Mouse (Mus musculus): ENCODE data around the gene Med12l. TPM values are rescaled to one million over a fixed set of nuclear protein-coding genes. Genes with fewer than 3 reads are reported as not detected.

Med12l gene
- total and polyA plus RNA-seq, 3 experiments, result 0.93 to 2.0 (median 1.5) TPM

DNA sequence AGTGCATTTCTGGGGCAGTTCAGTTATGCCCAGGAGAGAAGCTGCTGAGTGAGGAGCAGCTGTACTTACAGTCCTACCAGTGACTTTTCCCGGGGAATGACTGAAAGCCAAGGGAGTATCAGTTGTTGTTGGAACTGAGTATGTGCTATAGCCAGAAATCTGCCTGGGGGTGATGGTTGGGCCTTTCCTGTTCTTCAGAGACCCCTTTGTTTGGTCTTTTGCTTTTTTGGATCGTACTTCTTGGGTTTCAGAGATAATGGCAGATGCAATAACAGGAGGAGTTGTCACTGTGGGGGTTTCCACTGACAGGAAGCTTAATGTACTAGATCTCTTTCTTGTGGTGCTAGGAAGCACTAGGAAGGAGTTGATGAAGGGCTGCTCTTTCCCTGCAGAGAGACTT, 322.9 kb downstream of the Med12l start:
- H3K79me2 ChIP-seq (replicated peaks; ENCODE audit: control insufficient read depth, extremely low read depth, insufficient read depth, poor library complexity, severe bottlenecking), result no peaks in the 10 kb centered on the region
- no peak overlapping the region for H3K9ac ChIP-seq (ENCODE audit: insufficient read depth, low read depth)
- dilution Hi-C loops (cut with MboI; ENCODE audit: extremely low pct_ligation_motif_present, extremely low pct_unique_long_range_greater_than_20kb, low sequenced_read_pairs) (no loop called here), in situ Hi-C loops (cut with MboI; ENCODE audit: low pct_ligation_motif_present, low pct_unique_long_range_greater_than_20kb, low sequenced_read_pairs) (loop anchor here (10.0 to 25.0 kb wide), 2 partner anchors 144 to 409 kb away; partner anchors contain the start of gene Gm5538)
- no peaks in the 10 kb centered on the region; a peak in 1 of 4 replicates for H3K4me1 ChIP-seq (ENCODE audit: control insufficient read depth in 1 of 2, insufficient read depth in 2 of 2)
- H3K27me3 ChIP-seq (replicated peaks), result no peaks in the 10 kb centered on the region
- H3K36me3 ChIP-seq (replicated peaks in 1 of 2; ENCODE audit: control insufficient read depth in 1 of 2, insufficient read depth in 1 of 2, low read length in 1 of 2), result no peaks in the 10 kb centered on the region
- H3K9me3 ChIP-seq (replicated peaks; ENCODE audit: low read length), result no peaks in the 10 kb centered on the region
- no peak for DNase-seq (ENCODE audit: extremely low read depth)
- TF ChIP-seq JUND (conservative IDR thresholded peaks at IDR 0.05; ENCODE audit: low read depth, low read length) (no peak), EP300 (IDR thresholded peaks at IDR 0.05; ENCODE audit: low read length) (no peak), NRF1 (IDR thresholded peaks at IDR 0.05; ENCODE audit: low read depth, low read length) (no peak), POLR2AphosphoS2 (IDR thresholded peaks at IDR 0.05; ENCODE audit: low read depth, low read length) (no peak), MAFK (IDR thresholded peaks at IDR 0.05; ENCODE audit: insufficient replicate concordance, low read length) (no peak), USF2 (conservative IDR thresholded peaks at IDR 0.05; ENCODE audit: low read depth, low read length) (no peak), MYC (IDR thresholded peaks at IDR 0.05; ENCODE audit: low read depth, low read length) (no peak), IRF4 (IDR thresholded peaks at IDR 0.05; ENCODE audit: low read depth, low read length) (no peak), SIN3A (IDR thresholded peaks at IDR 0.05; ENCODE audit: low read length) (no peak), KAT2A (IDR thresholded peaks at IDR 0.05; ENCODE audit: insufficient replicate concordance, low read length) (no peak), BHLHE40 (IDR thresholded peaks at IDR 0.05; ENCODE audit: low read depth, low read length) (no peak)
- H3K4me3 ChIP-seq (replicated peaks in 1 of 3; ENCODE audit: low read depth in 2 of 3, low read length in 2 of 3, poor library complexity in 1 of 3), result no peak overlapping the region
- no peak overlapping the region for H3K27ac ChIP-seq (ENCODE audit: insufficient read depth, low read depth)
- H3K4me2 ChIP-seq (ENCODE audit: insufficient read depth, low read depth, poor library complexity, severe bottlenecking), result no peak overlapping the region

DNA sequence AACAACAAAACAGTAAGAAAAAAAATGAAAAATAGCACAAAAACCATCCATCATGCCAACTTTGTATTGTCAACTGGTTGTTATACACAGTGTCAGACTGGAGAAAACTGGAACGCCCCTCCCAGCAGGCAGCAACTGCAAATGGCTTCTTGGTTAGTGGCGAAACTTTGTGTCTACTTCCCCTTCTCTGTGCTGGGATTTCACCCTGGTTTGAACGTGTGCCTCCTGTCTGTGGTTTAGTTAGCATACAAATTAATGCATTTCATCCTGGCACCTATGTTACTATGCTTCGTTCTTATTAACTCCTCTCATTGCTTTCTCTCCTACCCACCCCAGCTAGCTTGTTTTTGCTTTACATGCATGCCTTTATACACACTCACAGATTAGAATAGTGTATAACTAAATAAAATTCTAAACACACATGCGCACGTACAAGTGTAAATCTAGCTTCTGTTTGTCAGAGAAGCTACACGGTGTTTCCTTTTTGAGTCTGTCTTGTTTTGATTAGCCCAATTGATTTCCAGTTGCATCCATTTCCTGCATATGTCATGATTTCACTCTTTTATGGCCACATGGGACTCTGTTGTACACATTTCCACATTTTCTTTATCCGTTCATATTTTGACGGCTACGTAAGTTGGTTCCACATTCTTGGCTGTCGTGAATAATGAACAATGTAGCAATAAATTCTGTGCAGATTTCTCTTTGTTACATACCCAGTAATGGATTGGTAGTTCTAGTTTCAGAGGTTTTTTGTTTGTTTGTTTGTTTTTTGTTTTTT, 336.2 kb downstream of the Med12l start:
- Histone ChIP-seq H3K36me3 (replicated peaks in 1 of 2; ENCODE audit: control insufficient read depth in 1 of 2, insufficient read depth in 1 of 2, low read length in 1 of 2) (no peaks in the 10 kb centered on the region), H3K27ac (ENCODE audit: insufficient read depth, low read depth) (no peak overlapping the region), H3K9me3 (replicated peaks; ENCODE audit: low read length) (no peaks in the 10 kb centered on the region), H3K27me3 (replicated peaks) (no peaks in the 10 kb centered on the region), H3K4me2 (ENCODE audit: insufficient read depth, low read depth, poor library complexity, severe bottlenecking) (peak overlapping the region; percentile 68; the same call in 1 of the 2 replicates), H3K4me3 (replicated peaks in 1 of 3; ENCODE audit: low read depth in 2 of 3, low read length in 2 of 3, poor library complexity in 1 of 3) (no peak overlapping the region), H3K79me2 (replicated peaks; ENCODE audit: control insufficient read depth, extremely low read depth, insufficient read depth, poor library complexity, severe bottlenecking) (no peaks in the 10 kb centered on the region), H3K4me1 (ENCODE audit: control insufficient read depth in 1 of 2, insufficient read depth in 2 of 2) (peaks cover 5 to 23% of the 10 kb centered on the region in 2 experiments), H3K9ac (ENCODE audit: insufficient read depth, low read depth) (no peak overlapping the region)
- dilution Hi-C loops (cut with MboI; ENCODE audit: extremely low pct_ligation_motif_present, extremely low pct_unique_long_range_greater_than_20kb, low sequenced_read_pairs) (no loop called here), in situ Hi-C loops (cut with MboI; ENCODE audit: low pct_ligation_motif_present, low pct_unique_long_range_greater_than_20kb, low sequenced_read_pairs) (loop anchor here (25.0 kb wide), 1 partner anchor 395 kb away; the partner anchor contains the start of gene Gm5538)
- peak; percentile 79 for DNase-seq (ENCODE audit: extremely low read depth)
- TF ChIP-seq BHLHE40 (IDR thresholded peaks at IDR 0.05; ENCODE audit: low read depth, low read length), result peak; percentile 83
- no peak for TF ChIP-seq MAX (IDR thresholded peaks at IDR 0.05; ENCODE audit: low read length)
- peak; percentile 40; the same call in 1 of the 2 replicates for TF ChIP-seq EP300 (IDR thresholded peaks at IDR 0.05; ENCODE audit: low read length)
- 0 out of 2 replicates have a peak, but pooled peaks have one; percentile 29 for TF ChIP-seq RCOR1 (conservative IDR thresholded peaks at IDR 0.05; ENCODE audit: low read depth, low read length)
- TF ChIP-seq NELFE (IDR thresholded peaks at IDR 0.05; ENCODE audit: low read depth, low read length), result no peak
- TF ChIP-seq MAFK (IDR thresholded peaks at IDR 0.05; ENCODE audit: insufficient replicate concordance, low read length), result no peak
